In genomic region chr13:114523116-114523515, GRCm38 (mm10) we compare ENCODE assay signal across 9 mouse cellular contexts.
A peak's percentile ranks its signal among the peaks of the same experiment; 100 is the strongest.
DNase-seq lines count a peak whose midpoint lies in the region; ATAC-seq lines count a peak whose summit lies in the region.
"Had no signal": no experiment of that assay in that cellular context is flagged by ENCODE, and none has a peak within 500 bp of the region (broad histone marks: within the 10 kb centered on the region; RNA-seq: fewer than 3 reads in every experiment).

No protein-coding gene starts in this region.

- WGBS in heart, embryonic 11.5 days (ENCODE audit: insufficient replicate concordance): 17% methylated on average over 3 of the region's 3 CpGs
- WGBS in limb, embryonic 12.5 days: 27% methylated on average over 3 of the region's 3 CpGs
- WGBS in intestine, embryonic 16.5 days: 31% methylated on average over 3 of the region's 3 CpGs

- H3K27me3 ChIP-seq in heart, embryonic 11.5 days (ENCODE audit: control insufficient read depth, insufficient read depth, low read length): no peaks in the 10 kb centered on the region
- H3K27me3 ChIP-seq in limb, embryonic 12.5 days: no peaks in the 10 kb centered on the region
- no peaks in the 10 kb centered on the region for H3K27me3 ChIP-seq in intestine, embryonic 16.5 days (replicated peaks; ENCODE audit: control insufficient read depth, insufficient read depth, low read length)

- no peak for ATAC-seq in heart, embryonic 11.5 days (replicated peaks; ENCODE audit: insufficient number of reproducible peaks, low FRiP score, low TSS enrichment)
- peak; percentile 52; the same call in 1 of the 2 replicates for ATAC-seq in limb, embryonic 12.5 days (ENCODE audit: insufficient number of reproducible peaks, insufficient read depth, low FRiP score, low TSS enrichment, low read depth)
- no peak for ATAC-seq in intestine, embryonic 16.5 days

- H3K27ac ChIP-seq in heart, embryonic 11.5 days (ENCODE audit: low read depth, low read length): no peak overlapping the region
- H3K27ac ChIP-seq in limb, embryonic 12.5 days: no peak overlapping the region
- no peak overlapping the region for H3K27ac ChIP-seq in intestine, embryonic 16.5 days (ENCODE audit: low read length)

- H3K4me2 ChIP-seq in heart, embryonic 11.5 days: no peak overlapping the region
- H3K4me2 ChIP-seq in limb, embryonic 12.5 days: no peak overlapping the region
- no peak overlapping the region for H3K4me2 ChIP-seq in intestine, embryonic 16.5 days (ENCODE audit: low read depth, low read length)

- H3K9ac ChIP-seq in heart, embryonic 11.5 days (ENCODE audit: low read depth, low read length): no peak overlapping the region
- no peak overlapping the region for H3K9ac ChIP-seq in limb, embryonic 12.5 days (replicated peaks)
- H3K9ac ChIP-seq in intestine, embryonic 16.5 days (ENCODE audit: low read depth, low read length): no peak overlapping the region

- no peaks in the 10 kb centered on the region for H3K4me1 ChIP-seq in heart, embryonic 11.5 days (ENCODE audit: control insufficient read depth, insufficient read depth, low read length)
- no peaks in the 10 kb centered on the region for H3K4me1 ChIP-seq in limb, embryonic 12.5 days (replicated peaks)
- no peaks in the 10 kb centered on the region for H3K4me1 ChIP-seq in intestine, embryonic 16.5 days (ENCODE audit: control insufficient read depth, insufficient read depth, low read length)

- no peaks in the 10 kb centered on the region for H3K9me3 ChIP-seq in heart, embryonic 11.5 days (replicated peaks; ENCODE audit: control insufficient read depth, low read length)
- no peaks in the 10 kb centered on the region for H3K9me3 ChIP-seq in limb, embryonic 12.5 days
- no peaks in the 10 kb centered on the region for H3K9me3 ChIP-seq in intestine, embryonic 16.5 days (ENCODE audit: control insufficient read depth, low read length)

- DNase-seq in heart, postnatal 4 days: peak; percentile 24
- DNase-seq in CD4-positive helper T cell, adult 2 months (ENCODE audit: low read depth, low spot score): peak; percentile 6
- DNase-seq in embryo, embryonic 10.5 days (ENCODE audit: low spot score): peak; percentile 74
- peak; percentile 25 to 29 for DNase-seq in right cerebral cortex, postnatal 10 days (ENCODE audit: low spot score in 2 of 2)
- DNase-seq in testis, postnatal 10 days (ENCODE audit: low spot score): no peak

- H3K4me3 ChIP-seq in heart, embryonic 11.5 days (ENCODE audit: low read depth, low read length): no peak overlapping the region
- no peak overlapping the region for H3K4me3 ChIP-seq in limb, embryonic 12.5 days (replicated peaks)
- no peak overlapping the region for H3K4me3 ChIP-seq in intestine, embryonic 16.5 days (ENCODE audit: low read length)
- H3K4me3 ChIP-seq: myocyte had no signal

- no peaks in the 10 kb centered on the region for H3K36me3 ChIP-seq in heart, embryonic 11.5 days (ENCODE audit: control insufficient read depth, insufficient read depth, low read length)
- no peaks in the 10 kb centered on the region for H3K36me3 ChIP-seq in limb, embryonic 12.5 days
- H3K36me3 ChIP-seq in intestine, embryonic 16.5 days (ENCODE audit: control insufficient read depth, insufficient read depth, low read length): no peaks in the 10 kb centered on the region
